Mouse (Mus musculus) 3134 (cell line): ENCODE data around the gene Cnr1.

Experiments used
- DNase-seq: peaks from one replicate; pipeline ENCODE4 v3.0.0-alpha.2; 2011; ENCODE audit warnings: low spot score; ENCODE audit not compliant: insufficient read length; ENCODE audit errors: extremely low read depth

Gene Cnr1

DNA sequence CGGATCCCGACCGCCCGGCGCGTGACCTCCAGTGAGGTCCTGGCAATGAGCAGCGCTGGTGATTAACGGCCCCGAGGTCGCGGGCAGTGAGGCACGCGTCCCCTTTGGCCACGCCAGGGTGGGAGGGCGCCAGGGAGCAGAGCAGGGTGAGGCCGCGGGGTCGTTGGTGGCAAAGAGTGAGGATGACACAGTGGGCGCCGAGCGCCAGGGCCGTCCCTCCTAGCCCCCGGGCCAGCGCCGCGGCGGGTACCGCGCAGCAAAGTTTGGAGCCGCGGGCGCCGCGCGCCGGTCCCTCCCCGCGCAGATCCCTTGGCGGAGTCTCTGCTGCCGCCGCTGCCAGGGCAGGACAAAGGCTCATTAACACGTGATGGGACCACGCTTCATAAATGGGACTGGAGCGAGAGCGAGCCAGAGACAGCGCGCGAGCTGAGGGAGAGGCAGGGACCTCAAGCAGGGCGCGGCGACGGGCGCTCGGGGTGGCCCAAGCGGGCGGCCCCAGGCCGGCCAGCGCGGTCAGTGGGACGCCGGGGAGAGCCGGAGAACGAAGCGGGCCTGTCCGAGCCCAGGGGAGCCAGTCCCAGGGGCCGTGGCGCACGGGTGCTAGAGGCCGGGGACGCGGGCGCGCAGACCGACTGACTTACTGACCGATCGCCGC lies at the start of gene Cnr1:
Gene Cnr1, plus strand, starts transcription at position 360 of the 655 bp plus-strand sequence.
- DNase-seq: no peak

DNA sequence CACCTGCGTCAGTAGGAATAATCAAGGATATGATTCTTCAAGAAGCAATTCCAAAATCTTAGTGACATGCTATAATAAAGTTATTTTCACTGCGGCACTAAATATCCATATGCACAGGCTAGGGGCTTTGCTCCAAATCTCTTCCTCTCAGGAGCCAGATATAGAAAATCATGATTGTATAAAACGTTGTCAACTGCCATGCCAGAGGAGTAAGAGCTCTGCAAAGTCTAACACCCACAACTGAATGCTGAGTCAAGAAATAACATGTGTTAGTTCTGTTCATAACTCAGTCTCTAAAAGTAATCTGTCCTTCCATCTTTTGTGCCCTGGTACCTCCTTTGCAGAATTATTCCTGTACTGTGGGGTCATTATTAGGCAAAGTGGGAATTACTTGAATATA lies 44.4 kb upstream of the Cnr1 start:
- no peak for DNase-seq

DNA sequence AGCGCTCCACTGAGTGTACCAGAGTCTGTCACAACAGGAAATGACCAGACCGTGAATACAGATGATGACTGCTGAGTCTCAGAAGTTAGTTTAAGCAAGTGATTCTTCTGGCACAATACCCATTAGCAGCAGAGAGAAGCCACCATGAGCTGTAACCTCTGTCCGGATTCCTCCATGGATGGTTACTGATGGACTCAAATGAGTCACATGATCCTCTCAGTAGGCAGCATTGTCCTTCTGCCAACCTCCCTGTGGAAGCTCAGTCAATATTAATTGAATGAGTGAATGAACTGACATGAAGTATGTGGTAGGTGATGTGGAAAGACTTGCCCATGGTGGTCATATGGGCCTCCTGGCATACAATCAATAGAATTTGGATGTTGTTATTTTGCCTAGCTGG lies 38.4 kb upstream of the Cnr1 start:
- no peak for DNase-seq

DNA sequence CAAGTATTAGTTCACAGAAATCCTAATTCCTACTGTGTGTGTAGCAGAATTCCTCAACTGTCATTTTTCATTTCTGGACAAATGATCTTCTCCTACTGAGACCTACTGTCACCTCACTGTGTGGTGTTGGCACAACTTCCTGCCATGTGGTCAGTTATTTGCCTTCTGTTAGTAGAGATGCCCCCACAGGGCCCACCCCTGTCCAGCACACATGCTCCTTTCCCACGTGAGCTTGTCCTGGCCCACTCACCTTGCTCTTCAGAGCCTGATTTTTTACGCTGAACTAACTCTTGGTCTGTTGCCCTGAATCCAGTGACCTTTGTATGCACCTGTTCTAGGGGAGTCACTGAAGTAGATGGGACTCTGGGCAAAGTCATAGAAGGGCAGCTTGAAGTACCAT lies 34.4 kb upstream of the Cnr1 start:
- DNase-seq: no peak

DNA sequence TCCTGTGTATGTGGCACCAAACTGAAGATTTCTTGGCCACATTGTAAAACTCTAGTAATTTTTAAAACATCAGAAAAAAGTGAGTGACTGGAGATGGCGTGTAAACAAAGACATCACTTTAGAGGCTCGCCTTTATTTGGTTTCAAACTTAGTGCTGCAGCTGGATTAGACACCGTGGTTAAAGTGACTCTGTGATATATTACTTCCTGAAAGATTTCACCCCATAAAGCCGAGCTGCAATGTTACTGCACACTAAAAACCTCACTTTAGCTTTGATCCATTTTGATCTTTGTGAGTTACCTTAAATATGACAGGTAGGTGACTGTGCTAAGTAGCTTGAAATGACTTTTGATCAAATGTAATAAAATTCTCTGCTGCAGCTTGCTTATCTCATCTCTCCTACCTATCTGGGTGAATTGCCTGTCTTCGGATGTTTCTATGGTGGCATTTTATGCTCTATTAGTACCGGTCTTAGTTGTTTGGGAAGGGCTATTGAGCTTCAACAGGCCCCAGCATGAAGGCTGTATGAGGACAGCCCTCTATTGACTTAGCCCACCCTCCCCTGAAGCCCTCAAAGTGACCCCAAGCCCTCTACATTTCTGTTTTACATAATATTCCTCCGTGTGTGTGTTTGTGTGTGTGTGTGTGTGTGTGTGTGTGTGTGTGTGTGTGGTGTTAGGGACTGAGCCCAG lies 32.1 kb upstream of the Cnr1 start:
- DNase-seq: no peak

DNA sequence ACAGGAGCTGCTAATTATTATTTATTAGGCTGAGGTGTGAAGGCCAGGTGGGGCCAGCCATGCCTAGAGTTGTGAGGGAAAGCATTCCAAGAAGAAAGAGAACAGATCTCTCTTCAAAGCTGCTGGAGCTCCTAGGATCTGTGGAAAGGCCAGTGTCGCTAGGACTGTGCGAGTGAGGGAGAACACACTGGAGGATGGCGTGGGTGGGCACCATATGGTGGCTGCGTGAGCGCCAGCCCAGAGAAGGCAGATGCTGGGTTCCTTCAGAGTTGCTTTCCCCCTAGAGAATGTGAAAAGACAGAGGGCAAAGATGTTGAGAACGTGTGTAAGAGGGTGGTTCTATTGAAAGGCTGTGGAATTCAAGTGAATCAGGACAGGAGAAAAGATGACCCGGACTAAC lies 30.6 kb upstream of the Cnr1 start:
- DNase-seq: no peak

DNA sequence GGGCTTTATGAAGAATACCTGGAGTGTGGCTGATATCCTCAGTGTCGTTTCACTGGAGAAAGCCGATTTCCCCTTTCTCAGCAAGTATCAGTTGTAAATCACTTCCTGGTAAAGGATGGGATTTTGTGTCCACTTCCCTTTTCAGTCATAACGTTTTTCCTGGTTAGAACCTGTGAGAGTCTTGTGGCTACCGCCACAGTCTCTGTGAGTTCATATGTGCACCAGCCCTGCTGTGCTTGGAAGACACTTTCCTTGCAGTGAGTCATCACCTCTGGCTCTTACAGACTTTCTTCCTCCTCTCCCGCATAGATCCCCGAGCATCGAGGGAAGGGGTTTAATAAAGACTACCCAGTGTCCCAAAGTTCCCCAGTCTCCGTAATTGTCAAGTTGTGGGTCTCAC lies 29.3 kb upstream of the Cnr1 start:
- DNase-seq: no peak

DNA sequence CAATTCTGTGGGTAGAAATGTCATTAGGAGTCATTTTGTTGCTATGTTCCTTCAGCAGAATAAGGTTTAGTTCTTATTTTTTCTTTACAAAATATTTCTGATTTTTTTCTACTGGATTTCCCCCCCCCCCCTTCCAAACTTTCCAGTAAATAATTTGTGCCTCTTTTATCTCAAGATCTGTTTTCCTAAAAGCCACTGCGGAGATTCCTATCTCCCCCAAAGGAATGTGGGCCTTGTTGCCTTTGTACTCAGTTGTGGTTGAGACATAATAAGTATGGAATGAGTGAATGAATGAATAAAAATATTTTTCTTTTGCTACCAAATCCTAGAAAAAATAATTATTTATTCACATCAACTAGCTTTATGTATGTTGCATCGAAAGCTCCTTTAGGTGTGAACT lies 28.9 kb upstream of the Cnr1 start:
- no peak for DNase-seq

DNA sequence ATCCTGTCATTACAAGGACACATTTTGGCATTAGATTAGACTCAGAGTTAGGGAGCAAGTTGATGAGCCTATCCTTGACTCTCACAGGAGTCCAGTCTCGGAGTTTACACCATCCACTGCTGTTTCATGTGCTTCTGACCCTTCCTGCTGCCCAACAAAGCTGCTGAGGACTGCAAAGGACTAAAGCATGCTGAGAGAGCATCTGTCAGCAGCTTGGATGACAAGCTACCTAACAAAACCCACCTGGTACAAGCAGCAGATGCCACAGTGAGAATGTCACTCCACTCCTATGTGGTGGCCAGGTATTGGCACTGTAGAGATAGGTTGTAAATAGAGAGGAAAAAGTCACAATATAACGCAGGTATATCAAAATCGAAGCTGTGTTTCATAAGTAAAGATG lies 22.7 kb upstream of the Cnr1 start:
- no peak for DNase-seq

DNA sequence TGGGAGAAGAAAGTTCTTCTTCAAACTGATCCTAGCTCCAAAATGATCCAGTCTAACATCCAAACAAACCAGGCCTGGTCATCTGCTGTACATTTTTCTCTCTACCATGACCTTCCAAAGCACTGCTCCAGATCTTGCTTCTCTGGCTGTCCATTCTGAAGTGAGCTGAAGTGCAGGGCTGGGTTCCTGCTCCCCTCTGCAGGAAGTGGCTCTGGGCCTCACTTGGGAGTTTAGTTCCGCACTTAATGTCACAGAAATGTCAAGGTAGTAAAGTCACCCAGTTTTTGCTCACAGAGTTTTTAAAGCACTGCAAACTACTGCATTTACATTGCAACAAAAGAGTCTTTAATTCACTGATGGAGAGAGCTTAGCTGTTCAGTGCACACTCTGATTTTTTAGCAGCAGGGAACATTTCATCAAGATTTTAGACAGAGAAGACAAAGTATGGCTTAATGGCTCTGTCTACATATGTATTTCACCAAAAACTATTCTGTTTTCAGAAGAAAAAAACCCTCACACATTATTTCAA lies 20.5 kb upstream of the Cnr1 start:
- DNase-seq: no peak

DNA sequence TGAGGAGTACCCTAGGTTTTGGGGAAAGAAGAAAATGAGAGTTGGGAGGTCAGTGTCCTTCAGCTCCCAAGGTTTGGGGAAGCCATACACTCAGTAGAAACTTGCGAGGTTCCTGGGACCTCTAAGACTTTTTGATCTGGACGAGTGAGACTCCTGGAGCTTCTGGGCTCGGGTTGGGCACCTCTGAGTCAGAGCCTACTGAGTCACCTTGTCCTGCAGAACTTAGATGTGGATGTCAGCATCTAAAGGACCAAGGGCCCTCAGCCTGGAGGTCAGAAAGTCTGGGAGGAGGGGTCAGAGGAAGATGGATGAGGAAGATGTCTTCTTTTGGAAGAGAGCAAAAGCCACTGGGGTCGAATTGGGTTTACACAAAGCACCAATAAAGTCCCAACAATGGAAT lies 19.6 kb upstream of the Cnr1 start:
- DNase-seq: no peak

DNA sequence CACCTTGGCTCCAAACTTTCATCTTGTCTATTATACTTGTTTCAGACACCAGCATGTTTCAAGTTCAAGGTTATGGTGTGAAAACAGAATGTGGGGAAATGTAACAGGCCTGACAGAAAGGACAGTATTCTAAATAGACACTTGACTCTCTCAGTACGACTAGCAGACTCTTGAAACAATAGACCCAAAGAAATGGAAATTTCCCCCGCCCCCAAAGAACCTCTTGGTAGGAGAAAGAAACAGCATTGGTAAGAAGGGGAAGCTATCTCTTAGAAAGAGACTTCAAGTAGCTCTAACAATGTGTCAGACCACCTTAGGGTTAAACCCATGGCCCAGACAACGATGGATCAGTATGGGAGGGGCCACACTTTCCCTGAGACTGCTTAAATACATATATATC lies 15.6 kb upstream of the Cnr1 start:
- DNase-seq: no peak

DNA sequence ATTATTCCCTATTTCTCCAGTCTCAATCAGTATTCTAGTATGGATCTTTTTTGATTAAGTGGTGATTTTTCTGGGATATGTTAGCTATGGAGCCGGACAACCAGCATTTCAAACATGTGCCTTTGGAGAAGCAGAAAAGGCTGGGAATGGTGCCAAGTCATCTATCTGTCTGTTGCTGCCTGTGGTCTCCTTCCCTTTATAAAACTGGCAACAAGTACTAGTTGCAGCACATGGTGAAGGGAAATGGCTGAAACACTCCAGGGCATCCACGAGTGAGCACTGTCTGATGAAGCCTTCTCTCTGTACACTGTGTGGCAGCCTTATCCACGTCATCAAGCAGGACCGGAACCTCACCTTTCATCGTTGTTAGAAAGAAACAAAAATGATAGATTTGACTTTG lies 8.7 kb upstream of the Cnr1 start:
- DNase-seq: no peak

DNA sequence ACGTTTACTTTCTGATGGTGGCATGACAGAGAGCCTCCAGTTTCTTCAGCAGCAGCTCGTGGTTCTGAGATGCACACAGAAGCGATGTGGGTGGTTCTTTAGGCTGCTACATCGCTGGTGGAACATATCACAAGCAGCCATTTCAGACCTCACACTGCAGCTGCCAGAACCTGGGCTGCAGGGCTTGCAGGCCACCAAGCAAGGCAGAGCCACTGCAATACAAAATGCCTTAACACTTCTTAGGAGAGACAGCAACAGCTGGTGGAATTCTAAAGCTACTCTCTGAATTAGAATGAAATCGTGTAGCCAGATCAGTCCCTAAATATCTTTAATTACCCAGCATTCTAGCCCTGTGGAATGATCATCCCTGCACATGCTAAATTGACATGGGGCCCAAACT lies 3.6 kb upstream of the Cnr1 start:
- DNase-seq: no peak

DNA sequence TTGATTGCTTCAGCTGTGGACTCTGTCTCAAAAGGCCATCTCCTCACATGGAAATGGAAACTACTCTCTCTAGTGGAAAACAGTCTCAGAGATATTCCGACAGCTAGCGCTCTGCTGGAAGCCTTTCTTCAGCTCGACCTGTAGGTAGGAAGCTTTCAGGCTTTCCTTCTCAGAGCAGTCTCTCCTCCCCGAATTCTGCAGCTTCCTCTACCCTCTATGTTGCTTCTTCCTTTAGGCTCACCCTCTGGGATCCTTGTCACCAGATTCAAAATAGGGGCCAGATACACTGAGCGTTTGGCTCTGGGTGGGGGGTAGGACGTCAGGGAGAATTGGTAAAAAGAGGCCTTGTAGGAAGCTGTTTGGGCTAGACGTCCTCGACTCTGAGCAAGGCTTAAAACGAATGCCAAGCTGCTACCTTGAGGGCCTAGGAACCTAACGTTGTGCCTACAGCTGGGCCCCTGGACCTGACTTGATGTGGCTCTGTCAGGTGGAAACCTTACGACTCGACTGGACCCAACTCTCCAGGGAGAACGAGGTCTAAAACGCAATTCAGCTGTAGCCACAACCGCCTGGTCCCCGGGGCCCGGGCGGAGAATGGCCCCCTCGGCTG lies 1.1 kb upstream of the Cnr1 start:
- peak; percentile 16 for DNase-seq

DNA sequence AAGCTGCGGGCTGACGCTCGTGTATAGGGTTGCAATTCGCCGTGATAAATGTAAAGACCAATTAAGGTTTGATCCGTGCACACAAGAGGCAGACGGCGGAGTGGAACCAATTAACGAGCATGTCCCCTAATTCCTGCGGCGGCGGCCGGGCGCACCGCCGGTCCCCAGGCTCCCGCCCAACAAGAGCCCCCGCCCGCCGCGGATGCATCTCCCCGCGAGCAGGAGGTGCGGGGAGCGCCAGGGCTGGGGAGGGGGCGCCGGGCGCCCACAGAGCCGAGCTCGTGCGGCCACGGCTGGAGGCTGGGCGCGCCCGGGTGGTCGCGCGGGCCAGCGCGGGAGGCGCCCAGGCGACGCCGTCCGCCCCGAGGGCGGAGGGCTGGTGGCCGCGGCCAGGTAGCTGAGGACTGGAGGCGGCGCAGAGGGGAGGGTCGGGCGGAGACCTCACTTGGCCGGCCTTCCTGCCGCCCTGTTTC lies 596 bp upstream of the Cnr1 start:
- no peak for DNase-seq

DNA sequence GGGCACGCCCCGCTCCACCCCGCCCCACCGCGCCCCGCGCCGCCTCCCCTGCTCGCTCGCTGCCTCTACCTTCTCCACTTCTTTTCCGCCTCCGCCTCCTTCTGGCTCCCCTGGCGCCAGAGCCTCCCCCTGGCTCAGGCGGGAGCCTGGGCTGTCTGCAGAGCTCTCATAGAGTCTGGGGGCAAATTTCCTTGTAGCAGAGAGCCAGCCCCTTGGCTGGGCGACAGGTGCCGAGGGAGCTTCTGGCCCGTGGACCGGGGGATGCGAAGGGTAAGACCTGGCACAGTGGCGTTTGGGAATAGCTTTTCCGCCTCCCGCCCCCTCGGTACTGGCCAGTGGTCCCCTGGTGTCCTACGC lies 474 bp downstream of the Cnr1 start:
- DNase-seq: no peak

DNA sequence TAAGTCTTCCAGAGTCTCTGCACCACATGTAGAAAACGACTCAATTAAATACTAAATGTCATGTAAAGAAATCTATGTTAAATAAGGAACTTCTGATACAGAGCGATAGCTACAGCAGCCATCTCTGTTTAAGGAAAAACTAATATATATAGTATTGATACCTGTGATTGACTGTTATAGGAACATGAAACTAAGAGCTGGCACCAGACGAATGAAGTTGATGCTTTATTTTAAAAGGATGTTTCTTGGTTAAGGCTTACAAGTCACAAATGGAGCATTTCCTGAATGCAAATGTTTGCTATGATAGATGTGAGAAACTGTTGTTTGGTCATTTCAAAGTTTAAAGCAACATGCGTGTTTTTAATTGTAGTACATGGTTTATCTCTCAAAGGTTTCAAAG lies 1.1 kb downstream of the Cnr1 start:
- no peak for DNase-seq

DNA sequence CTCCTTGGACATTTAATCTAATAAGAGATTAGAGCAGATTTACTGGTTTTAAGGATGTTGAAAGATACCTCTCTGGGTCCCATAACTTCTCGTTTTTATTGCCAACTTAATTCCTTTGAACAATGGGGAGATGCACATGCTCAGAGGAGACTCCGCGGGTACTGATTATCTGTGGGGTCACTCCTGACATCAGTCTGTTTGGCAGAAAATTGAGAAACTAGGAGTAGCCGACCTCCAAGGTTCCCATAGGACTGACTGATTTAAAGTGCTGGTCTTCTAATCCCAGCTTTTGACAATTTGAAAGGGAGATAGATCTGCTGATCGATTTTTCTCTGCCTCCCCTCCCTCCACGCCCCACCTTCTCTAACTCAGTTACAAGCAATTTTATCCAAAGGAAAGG lies 1.6 kb downstream of the Cnr1 start:
- DNase-seq: no peak

DNA sequence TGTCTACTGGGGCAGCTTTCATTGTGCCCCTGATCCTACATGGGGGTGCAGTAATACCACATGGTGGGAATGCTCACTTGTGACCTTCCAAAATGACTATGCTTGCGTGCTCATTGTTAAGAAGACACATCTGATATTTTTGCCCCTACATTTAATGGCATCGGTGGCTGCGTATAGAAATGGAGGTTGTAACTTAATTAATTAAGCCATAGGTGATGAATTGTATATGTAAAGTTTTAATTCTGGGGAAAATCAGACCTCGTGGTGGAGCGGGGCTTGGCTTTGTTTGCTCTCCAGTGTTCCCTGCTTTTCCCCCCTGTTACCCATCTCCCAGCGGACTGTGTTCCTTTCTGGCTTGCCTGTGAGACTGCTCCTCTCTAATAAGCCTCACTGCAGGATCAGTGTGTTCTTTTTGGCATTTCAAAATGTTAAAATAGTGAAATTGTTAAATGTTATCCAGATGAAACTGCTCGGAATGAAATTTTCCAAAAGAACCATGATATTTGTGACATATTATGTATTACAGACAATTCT lies 2.4 kb downstream of the Cnr1 start:
- DNase-seq: no peak

DNA sequence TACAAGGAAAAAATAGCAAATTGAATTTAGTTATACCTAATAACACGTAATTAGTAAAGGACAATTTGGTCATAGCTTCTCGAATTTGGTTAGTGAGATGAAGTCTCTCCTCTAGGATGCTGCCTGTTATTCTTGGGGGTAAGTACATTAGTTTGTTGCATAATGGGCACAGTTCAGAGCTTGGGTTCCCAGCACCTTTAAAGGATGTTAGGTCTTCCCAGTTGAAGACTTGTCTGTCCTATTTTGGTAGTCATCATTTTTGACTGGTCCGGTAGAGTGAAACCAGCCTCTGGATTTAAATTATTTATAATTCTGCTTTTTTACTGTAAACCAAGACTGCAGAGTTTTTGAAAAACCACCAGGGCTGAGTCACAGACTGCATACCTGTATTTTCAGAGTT lies 3.3 kb downstream of the Cnr1 start:
- no peak for DNase-seq

DNA sequence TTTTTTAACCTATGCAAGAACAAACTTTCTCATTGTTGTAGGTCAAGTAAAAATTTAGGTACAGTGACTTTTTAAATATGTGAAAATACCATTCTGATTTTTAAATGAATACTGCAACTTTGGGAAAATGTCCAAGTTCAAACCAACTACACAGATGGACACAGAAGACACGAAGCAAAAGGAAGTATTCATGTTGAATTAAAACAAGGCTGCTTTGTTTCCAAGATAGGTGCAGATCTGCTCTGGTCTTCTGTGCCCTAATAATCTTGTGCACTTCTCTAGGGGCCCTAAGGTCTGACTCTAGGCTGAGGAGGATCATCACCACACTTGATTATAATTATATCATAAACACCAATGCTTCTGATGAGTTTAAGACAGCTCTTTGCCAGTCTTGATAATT lies 4.1 kb downstream of the Cnr1 start:
- DNase-seq: no peak
